Mouse (Mus musculus) frontal cortex, adult 2 months (tissue): ENCODE data around the gene Pex3. TPM values are rescaled to one million over a fixed set of nuclear protein-coding genes. Genes with fewer than 3 reads are reported as not detected.
"Not testable (repeated sequence)": the region's sequence is repeated elsewhere in the genome, so short reads cannot be mapped to it uniquely, and the experiment has no call there.

ENCODE experiments used
- DNase-seq, 2 experiments: peaks; one replicate each; pipeline ENCODE4 v3.0.0; 2022; ENCODE audit warnings: low spot score in 1 of 2; ENCODE audit errors: extremely low spot score in 1 of 2
- polyA plus RNA-seq: library from polyadenylated mRNA; depleted of rRNA; stranded (reverse); fragments of >200 nt; gene quantifications from 2 replicates; pipeline ENCODE4 v1.2.3, GENCODE M21; 2012; rRNA removed

Gene Pex3
- polyA plus RNA-seq, 1 experiment, result 31.7 TPM

DNA sequence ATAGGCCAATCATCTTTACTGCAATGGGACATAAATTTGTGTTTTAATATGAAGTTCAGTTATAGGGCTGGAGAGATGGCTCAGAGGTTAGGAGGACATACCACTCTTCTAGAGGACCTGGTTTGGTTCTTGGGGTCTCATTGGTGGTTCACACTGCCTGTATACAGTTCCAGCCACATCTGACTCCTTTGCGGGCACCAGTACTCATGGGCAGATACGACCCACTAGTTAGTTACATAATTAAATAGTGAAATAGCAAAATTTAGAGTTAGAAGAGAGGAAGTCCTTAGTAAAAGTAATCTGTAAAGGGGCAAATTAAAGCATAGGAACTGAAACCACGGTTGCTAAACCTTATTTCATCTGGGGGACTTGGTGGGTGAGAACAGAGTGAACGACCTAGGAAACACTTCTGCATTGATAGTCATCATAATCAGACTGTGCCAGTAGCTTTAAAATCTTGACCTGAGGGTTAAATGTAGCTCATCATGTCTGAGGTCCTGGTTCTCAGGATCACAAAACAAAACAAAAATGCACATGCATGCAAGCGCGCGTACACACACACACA lies 13.1 kb downstream of the Pex3 start:
- no peak for DNase-seq

DNA sequence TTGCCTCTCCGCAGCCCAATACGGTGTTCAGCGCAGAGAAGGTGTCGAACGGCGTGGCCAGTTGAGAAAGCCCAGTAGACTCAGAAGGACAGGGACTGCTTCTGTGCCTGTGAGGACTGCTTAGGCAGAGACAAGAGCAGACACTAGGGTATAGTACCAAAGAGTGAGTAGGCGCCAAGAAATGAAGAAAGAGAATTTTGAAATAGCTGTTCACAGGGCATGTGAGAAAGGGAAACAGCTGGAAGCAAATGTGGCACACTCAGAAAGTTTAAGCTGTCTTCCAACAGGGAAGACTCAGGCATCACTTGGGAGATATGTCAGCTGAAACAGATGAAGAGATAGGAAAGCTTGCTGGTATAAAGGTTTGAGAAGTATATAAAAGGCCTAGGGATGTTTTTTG lies 16.2 kb downstream of the Pex3 start:
- DNase-seq, result no peak

DNA sequence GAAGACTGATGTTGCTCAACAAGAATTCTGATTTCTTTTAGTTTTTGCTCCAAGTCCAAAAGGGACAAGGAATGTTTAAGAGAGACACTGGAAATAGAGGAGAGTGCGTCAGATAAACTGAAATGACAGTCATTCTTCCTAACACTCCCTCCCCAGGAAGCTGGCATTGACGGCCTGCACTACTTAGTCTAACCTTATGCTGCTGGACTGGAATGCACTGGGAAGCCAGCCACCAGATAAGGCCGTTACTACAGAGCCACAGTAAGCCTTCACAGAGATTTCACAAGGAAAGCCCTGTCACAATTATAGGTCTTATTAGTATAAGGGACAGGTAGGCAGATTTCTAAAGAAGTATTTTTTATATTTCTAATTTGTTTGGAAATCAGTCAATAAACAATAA lies 18.2 kb downstream of the Pex3 start:
- DNase-seq, result no peak

DNA sequence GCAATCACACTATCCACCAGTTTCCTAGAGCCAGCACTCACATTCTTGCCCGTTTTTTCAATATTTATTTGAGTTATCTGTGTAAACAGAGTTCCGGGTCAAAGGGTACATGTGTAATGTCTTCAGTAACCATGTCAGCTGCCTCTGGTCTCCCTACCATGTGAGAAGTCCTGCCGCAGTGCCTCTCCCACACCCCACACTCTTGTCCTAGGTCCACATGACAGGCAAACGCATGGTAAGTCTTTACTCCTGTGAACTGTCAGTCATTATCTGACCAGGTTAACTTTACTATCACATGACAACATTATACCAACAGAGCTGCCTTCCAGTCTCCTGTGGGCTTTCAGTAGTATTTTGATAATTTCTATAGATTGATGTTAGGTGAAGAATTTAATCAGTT lies 24.8 kb downstream of the Pex3 start:
- no peak for DNase-seq

DNA sequence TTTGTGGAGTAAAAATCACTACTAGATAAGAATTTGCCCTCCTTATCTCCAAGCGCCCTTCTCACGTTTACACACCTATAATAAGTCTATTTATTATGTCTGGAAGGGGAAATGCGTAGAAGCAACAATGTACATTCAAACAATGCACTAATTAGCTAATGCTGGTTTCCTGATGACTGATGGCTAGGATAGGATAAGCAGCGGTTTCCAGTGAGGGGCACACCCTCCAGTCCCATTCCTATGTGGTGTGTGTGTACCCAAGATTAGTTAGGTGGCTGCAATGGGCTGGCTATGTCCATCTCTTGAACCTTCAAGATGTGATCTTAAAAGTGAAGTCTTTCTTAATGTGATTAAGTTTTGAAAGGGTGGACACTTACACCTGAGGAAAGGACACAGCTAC lies 31.1 kb downstream of the Pex3 start:
- DNase-seq, result no peak

DNA sequence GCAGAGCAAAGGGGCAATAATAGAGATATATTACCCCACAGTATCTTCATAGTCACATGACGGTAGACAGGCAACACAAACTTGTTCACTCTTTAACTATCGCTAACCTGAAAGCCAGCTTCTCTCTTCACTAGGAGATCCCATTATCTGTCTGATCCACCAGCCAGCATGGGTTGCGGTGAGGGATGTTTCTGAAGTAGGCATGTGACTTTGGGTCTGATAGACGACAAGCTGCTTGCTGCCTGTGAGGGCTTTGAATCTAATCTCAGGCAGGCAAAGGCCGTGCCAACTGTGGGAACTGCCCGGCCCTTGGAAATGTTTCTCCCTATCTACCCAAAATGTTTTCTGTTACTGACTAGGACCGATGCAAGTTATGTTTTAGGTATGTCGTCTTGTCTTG lies 50.6 kb downstream of the Pex3 start:
- no peak for DNase-seq

DNA sequence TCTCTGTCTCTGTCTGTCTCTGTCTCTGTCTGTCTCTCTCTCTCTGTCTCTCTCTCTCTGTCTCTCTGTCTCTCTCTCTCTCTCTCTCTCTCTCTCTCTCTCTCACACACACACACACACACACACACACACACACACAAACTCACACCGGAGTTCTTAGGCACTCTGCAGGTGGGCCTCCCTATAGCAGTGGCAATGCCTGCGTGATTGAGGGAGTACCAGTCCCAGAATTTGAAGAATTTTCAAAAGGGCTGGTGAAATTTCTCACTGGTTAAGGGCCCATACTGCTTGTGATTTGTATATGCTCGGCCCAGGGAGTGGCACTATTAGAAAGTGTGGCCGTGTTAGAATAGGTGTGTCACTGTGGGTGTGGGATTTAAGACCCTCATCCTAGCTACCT lies 51.4 kb downstream of the Pex3 start:
- DNase-seq, result not testable (repeated sequence)

DNA sequence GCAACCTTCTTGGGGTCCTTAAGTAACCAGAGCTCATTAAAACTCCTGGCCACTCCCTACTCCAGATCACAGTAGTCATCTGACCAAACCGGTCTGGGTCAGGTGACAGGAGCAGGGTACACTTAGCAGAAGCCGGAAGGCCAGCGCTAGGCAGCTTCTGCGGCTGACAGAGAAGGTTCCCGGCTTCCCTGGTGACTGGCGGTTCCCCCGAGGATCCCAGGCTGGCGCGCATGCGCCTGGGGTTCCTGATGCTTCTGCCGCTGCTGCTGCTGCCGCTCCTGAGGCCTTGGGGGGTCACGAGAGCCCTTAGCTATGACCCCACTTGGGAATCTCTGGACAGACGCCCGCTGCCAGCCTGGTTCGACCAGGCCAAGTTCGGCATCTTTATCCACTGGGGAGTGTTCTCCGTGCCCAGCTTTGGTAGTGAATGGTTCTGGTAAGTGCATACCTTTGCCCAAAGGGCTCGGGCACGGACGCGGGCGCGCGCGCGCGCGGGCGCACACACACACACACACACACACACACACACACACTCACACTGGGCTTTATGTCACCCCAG lies 51.9 kb downstream of the Pex3 start:
- DNase-seq, result peak; percentile 77 to 90

DNA sequence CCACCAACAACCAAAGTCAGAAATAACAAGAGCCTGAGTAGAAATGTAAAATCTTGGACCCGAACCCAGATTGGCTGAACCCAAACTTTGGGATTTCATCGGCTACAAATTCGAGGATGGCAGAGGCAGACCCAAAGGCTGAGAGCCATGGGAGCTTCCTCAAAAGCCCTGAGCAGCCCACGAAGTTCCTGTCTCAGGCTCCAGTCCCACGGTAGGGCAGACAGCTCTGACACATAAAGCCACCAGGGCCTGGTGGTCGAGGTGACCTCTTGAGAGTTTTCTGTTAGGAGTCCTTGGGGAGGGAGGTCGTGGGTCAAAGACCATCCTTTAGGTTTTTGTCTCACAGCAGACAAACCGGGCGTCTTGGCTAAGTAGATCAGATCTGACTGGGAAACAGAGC lies 52.5 kb downstream of the Pex3 start:
- no peak for DNase-seq

DNA sequence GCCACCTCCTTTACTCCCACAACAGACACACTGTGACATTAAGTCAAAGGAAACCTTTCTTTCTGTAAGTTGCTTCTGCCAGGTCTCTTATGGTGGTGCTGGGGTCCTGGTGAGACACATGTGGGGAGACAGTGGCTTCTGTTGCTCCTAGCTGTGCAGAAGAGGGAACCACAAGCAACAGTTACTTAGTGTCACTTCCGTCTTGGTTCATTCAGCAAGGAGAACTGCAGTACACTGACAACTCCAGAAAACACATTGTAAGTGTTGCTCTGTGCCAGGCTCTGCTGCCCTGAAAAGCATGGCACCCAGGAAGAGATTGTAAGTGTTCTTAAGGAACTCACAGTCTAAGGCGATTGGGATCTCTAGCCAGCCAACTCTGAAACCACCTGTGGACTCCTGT lies 53.6 kb downstream of the Pex3 start, which contains the start of gene Fuca2:
Gene Fuca2 (plus strand): TSS at position 210 of the 400 bp plus-strand sequence.
- DNase-seq, result no peak

DNA sequence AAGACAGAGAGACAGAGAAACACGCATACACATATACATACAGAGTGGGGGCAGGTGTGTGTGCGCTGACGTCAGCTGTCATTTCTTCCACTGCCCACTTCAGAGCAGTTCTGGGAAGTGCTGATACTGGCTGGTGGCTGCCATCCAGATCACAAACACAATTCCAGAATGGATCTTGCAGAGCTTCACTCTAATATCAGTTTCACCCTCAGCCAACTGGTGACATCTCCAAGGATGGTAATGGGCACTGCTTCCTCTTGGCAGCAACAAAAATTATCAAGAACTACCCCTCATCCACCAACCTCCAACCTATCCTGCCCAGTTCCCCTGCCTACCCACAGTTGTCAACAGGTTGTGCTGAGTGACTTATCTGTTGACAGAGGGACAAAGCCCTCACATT lies 56.6 kb downstream of the Pex3 start:
- DNase-seq, result no peak

DNA sequence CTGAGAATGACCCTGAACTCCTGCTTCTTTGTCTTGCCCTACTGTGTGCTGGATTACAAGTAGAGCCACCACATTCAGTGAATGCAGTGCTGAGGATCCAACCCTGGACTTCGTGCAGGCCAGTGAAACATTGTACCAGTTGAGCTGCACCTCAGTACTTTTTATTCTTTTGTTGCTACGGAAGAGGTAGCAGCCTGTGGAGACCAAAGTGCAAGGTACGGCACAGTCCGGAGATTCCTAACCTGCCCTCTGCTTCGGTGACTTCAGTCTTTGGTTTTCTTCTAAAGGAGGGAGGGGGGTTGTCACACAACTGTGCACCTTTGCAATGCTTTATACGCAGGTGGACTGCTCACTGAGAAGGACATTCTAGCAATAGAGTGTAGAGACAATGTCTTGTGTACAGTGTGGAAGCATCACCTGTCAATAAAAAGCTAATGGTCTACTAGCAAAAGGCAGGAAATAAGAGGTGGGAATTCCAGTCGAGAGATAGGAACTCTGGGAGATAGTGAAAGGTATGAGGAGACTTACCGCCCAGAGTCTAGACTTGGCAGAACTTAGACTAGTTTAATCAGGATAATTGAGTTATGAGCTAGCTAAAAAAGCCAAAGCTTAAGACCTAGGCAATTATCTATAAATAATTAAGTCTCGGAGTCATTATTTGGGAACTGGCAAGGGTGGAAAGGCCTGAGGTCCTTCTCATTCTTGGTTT lies 58.8 kb downstream of the Pex3 start:
- no peak for DNase-seq

DNA sequence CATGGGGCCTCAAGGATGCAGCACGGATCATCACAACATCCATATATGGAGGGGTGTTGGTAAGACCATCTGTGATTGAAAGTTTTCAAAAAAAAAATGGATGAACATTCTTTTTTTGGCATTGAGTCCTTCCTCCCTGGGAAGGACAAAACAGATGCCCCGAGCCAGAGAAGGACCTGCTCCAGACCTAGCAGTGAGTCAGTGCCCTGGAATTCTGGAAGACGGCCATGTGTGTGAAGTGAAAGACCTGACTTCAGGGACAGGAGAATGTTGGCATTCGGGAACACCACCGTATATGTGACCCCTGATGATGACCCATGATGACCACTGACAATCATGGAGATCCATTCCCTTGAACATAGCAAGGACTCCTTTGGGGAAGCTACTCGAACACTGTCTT lies 63.3 kb downstream of the Pex3 start:
- no peak for DNase-seq

DNA sequence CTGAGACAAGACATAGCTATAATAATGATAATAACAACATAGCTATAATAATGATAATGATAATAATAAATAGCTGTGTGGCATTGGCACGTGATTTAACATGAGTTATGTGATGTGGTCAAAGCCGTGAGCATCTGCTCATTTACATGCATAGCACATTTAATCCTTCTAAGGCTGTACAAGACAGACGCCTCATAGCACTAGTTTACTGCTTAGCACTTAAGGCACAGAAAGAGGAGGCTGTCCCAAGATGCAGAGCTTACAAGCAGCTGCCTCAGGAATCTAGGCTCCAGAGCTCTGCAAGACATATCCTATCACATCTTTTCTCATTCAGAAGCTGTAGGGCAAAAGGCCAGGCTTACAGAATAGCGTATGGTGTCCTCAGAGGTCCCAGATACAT lies 67.0 kb downstream of the Pex3 start:
- DNase-seq, result no peak

DNA sequence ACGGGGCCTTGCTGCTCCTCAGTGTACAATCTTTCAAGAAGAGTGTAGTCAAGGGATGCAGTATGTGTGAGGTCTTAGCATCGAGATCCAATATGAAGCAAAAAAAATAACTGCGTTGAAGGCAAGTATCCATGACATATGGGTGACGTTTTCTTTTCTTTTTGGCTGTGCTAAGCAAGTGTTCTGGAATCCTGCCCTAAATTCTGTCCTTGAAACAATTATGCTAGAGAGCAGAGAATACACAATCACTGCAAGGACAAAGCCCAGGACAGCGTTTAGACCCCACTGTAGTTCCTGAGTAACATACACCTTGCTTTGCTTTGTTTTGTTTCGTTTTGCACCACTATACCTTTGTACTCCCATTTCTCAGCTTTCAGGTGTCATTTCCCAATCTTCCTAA lies 73.6 kb downstream of the Pex3 start:
- DNase-seq, result no peak

DNA sequence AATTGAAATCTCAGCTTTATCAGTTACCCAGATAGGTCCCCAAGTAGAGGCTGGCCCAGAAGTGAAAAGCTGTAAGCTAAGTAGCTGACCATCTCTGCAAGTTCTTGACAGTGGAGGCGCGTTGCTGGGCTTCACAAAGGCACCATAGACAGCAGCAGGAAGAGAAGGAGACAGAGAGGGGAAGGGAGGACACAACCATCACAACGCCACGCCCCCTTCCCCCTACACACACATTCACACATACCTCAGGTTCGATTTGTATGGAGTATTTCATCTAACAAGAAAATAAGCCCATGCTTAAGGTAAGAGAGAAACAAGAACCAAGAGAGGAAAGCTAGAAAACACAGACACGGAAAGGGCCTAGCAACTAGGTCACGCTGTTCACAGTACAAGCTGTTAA lies 77.8 kb downstream of the Pex3 start:
- DNase-seq, result peak in 1 of 2 experiments; percentile 15

DNA sequence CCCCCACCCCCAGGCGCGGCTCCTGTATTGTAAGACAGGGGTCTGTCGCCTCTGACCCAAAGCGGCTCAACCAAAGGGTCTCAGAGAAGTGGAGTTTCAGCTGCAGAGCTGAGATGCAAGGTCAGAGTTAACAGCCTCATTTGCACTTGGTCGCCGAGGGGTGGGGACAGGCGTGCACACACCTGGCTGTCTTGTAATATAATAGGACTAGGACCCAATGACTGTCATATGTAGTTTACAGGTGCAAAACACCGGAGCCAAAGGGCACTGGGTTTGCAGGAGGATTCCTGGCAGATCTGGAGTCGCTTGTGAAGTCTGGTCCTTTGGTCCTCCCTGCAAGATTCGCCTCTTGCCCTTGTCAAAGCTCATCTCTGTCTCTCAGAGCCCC lies 78.4 kb downstream of the Pex3 start:
- no peak for DNase-seq

Other genes with a start within 250 kb of the Pex3 start
- gene Phactr2, start 78.7 kb downstream of the Pex3 start, polyA plus RNA-seq, result 14.5 and 16.0 TPM in 2 replicates
- gene Fuca2, start 53.6 kb downstream of the Pex3 start, polyA plus RNA-seq, result 45.3 and 49.9 TPM in 2 replicates
- 7.7 and 8.1 TPM in 2 replicates for gene Adat2, start 248 bp downstream of the Pex3 start, polyA plus RNA-seq